Mouse (Mus musculus): ENCODE measurements around the gene Pcyt1a. TPM values are rescaled to one million over a fixed set of nuclear protein-coding genes. Genes with fewer than 3 reads are reported as not detected.
"Not testable (repeated sequence)": the region's sequence is repeated elsewhere in the genome, so short reads cannot be mapped to it uniquely, and the experiment has no call there.

Pcyt1a gene
- polyA plus RNA-seq, 1 experiment, result 45.2 TPM

DNA sequence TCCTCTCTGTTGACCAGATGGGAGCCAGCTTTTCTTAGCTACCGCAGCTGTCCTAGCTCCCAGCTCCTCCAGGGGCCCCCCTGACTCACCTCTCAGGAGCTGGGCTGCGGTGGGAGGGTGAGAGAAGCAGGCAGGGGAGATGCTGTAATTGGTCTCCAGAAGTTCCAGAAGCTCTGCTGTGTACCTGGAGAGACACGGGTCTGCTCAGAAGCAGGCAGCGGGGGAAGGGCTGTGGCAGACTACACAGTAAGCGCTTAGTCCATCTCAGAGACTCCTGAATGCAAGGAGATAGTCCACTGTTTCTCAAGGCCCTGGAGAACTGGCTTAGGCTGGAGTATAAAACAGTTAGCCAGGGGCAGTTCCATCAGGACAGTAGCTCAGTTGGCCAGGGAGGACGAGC lies 55.3 kb downstream of the Pcyt1a start:
- TF ChIP-seq CTCF (IDR thresholded peaks at IDR 0.05; ENCODE audit: borderline replicate concordance, insufficient read depth, low read length), result no peak
- no peak for TF ChIP-seq POLR2A (IDR thresholded peaks at IDR 0.05; ENCODE audit: low read depth, low read length)
- no peaks in the 10 kb centered on the region for H3K4me1 ChIP-seq (ENCODE audit: control insufficient read depth, insufficient read depth, low read length)
- H3K4me3 ChIP-seq (ENCODE audit: insufficient read depth, low read length), result no peak overlapping the region
- no peak overlapping the region for H3K27ac ChIP-seq (ENCODE audit: insufficient read depth, low read length)

- no peaks in the 10 kb centered on the region for H3K4me1 ChIP-seq (ENCODE audit: control insufficient read depth, insufficient read depth, low read length)
- TF ChIP-seq POLR2A (IDR thresholded peaks at IDR 0.05; ENCODE audit: low read depth, low read length) (no peak), CTCF (IDR thresholded peaks at IDR 0.05; ENCODE audit: borderline replicate concordance, insufficient read depth, low read length) (no peak)
- H3K27ac ChIP-seq (ENCODE audit: insufficient read depth, low read length), result no peak within 1 kb of the TSS
- no peak within 1 kb of the TSS for H3K4me3 ChIP-seq (ENCODE audit: insufficient read depth, low read length)
These were observed 56.8 kb downstream of the Pcyt1a start, which contains the start of gene Slc51a for GRCm38 (mm10) chr16:32487234-32488111. Slc51a (minus strand) TSS chr16:32487879.

- TF ChIP-seq CTCF (IDR thresholded peaks at IDR 0.05; ENCODE audit: borderline replicate concordance, insufficient read depth, low read length), result no peak
- no peak for TF ChIP-seq POLR2A (IDR thresholded peaks at IDR 0.05; ENCODE audit: low read depth, low read length)
- H3K4me3 ChIP-seq (ENCODE audit: insufficient read depth, low read length), result no peak overlapping the region
- no peaks in the 10 kb centered on the region for H3K4me1 ChIP-seq (ENCODE audit: control insufficient read depth, insufficient read depth, low read length)
- no peak overlapping the region for H3K27ac ChIP-seq (ENCODE audit: insufficient read depth, low read length)
These were observed 58.2 kb downstream of the Pcyt1a start for GRCm38 (mm10) chr16:32488939-32489338.

- H3K27ac ChIP-seq (ENCODE audit: insufficient read depth, low read length); H3K4me1 ChIP-seq (ENCODE audit: control insufficient read depth, insufficient read depth, low read length); H3K4me3 ChIP-seq (ENCODE audit: insufficient read depth, low read length): not testable (repeated sequence)
These were observed 63.6 kb downstream of the Pcyt1a start for GRCm38 (mm10) chr16:32494371-32494770.

GRCm38 (mm10) chr16:32495965-32496364 lies 65.2 kb downstream of the Pcyt1a start, which contains the start of gene Zdhhc19:
Zdhhc19 (plus strand) TSS chr16:32496265.
- Histone ChIP-seq H3K4me3 (ENCODE audit: insufficient read depth, low read length) (no peak within 1 kb of the TSS), H3K4me1 (ENCODE audit: control insufficient read depth, insufficient read depth, low read length) (no peaks in the 10 kb centered on the region), H3K27ac (ENCODE audit: insufficient read depth, low read length) (no peak within 1 kb of the TSS)
- TF ChIP-seq POLR2A (IDR thresholded peaks at IDR 0.05; ENCODE audit: low read depth, low read length), result no peak
- TF ChIP-seq CTCF (IDR thresholded peaks at IDR 0.05; ENCODE audit: borderline replicate concordance, insufficient read depth, low read length), result no peak

GRCm38 (mm10) chr16:32498996-32499395 lies 68.3 kb downstream of the Pcyt1a start:
- no peak overlapping the region for H3K27ac ChIP-seq (ENCODE audit: insufficient read depth, low read length)
- TF ChIP-seq CTCF (IDR thresholded peaks at IDR 0.05; ENCODE audit: borderline replicate concordance, insufficient read depth, low read length) (no peak), POLR2A (IDR thresholded peaks at IDR 0.05; ENCODE audit: low read depth, low read length) (no peak)
- no peak overlapping the region for H3K4me3 ChIP-seq (ENCODE audit: insufficient read depth, low read length)
- H3K4me1 ChIP-seq (ENCODE audit: control insufficient read depth, insufficient read depth, low read length), result no peaks in the 10 kb centered on the region

DNA sequence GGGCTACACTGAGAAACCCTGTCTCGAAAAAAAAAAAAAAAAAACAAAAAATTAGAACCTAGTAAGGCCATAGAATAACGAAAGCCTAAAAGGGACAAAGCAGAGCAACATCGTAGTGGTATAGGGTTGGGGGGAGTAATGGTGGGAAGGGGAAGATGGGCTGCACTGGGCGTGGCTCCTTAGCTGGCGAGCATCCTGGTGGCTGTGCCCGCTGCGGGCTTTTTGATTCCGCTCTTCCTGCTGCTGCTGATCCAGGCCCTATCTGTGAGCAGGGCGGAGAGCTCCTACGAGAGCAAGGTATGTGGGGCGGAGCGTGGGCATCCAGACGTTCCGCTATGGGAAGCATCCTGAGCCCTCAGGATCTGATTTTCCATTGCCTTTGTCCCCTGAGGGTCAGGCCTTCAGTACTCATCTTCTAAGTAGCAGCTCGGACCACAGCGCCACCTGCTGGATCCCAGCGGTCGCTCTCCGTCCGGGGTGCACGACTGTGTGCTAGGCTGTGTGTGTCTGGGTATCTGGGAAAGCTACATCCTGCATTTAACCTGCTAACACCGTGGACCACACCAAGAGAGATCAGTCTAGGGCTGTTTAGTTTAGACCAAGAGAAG lies 68.8 kb downstream of the Pcyt1a start:
- TF ChIP-seq CTCF (IDR thresholded peaks at IDR 0.05; ENCODE audit: borderline replicate concordance, insufficient read depth, low read length) (peak; percentile 96), POLR2A (IDR thresholded peaks at IDR 0.05; ENCODE audit: low read depth, low read length) (no peak)
- no peaks in the 10 kb centered on the region for H3K4me1 ChIP-seq (ENCODE audit: control insufficient read depth, insufficient read depth, low read length)
- no peak overlapping the region for H3K27ac ChIP-seq (ENCODE audit: insufficient read depth, low read length)
- H3K4me3 ChIP-seq (ENCODE audit: insufficient read depth, low read length), result 0 out of 2 replicates have a peak overlapping the region, but pooled peaks have one; percentile 1

DNA sequence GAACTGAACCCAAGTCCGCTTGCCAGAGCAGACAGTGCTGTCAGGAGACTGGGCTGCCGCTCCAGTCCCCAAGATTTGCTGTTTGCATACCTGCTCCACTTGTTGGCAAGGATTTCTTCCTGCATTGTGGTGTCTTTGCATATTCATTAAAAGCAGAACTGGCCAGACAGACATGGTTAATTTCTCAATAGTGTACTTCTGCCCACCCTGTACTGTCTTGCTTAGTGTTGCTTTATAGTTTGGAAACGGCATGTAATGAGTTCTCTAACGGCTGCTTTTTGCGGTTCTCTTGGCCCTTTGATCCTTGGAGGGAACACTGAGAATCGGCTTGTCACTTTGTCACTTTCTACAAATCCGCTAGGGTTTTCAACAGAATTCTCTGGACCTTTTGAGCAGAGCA lies 70.7 kb downstream of the Pcyt1a start:
- Histone ChIP-seq H3K27ac (ENCODE audit: insufficient read depth, low read length) (no peak overlapping the region), H3K4me1 (ENCODE audit: control insufficient read depth, insufficient read depth, low read length) (no peaks in the 10 kb centered on the region), H3K4me3 (ENCODE audit: insufficient read depth, low read length) (no peak overlapping the region)
- TF ChIP-seq POLR2A (IDR thresholded peaks at IDR 0.05; ENCODE audit: low read depth, low read length), result no peak
- TF ChIP-seq CTCF (IDR thresholded peaks at IDR 0.05; ENCODE audit: borderline replicate concordance, insufficient read depth, low read length), result no peak

DNA sequence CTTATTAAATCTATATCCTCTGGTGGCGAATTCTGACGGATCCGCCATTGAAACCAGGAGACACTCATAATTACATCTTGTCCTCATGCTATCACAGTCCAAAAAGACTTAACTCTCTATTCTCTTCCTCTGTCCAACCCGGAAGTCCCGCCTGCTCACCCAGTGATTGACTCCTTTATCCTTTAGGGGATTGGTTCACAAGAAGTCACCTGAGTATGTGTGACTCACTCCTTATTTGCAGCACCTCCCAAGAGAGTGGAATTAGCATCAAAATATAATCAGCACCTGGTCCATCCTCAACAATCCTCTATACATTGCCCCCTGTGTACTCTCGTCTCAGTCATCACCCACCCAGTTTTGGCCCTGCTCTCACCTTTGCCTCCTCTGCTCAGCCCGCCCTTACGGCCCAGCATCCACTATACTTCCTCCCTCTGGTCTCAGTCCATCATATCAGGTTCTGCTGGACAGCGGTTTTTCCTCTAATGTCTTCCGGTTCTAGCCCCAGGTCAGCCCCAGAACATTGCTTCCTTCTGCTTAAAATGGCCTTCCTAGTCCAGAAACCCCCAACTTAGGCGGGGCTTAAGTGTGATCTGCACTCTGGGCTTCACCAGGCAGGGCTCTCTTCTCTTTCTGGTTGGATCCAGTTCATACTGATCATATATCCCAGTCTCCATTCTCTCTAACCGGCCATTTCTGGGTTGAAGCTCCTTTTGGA lies 72.1 kb downstream of the Pcyt1a start:
- TF ChIP-seq CTCF (IDR thresholded peaks at IDR 0.05; ENCODE audit: borderline replicate concordance, insufficient read depth, low read length), result no peak
- TF ChIP-seq POLR2A (IDR thresholded peaks at IDR 0.05; ENCODE audit: low read depth, low read length), result no peak
- no peak overlapping the region for H3K4me3 ChIP-seq (ENCODE audit: insufficient read depth, low read length)
- H3K4me1 ChIP-seq (ENCODE audit: control insufficient read depth, insufficient read depth, low read length), result no peaks in the 10 kb centered on the region
- no peak overlapping the region for H3K27ac ChIP-seq (ENCODE audit: insufficient read depth, low read length)

All from embryonic fibroblast, embryonic 13.5 days (primary cell).